Mouse (Mus musculus) cerebellum, adult 8-10 months (tissue): ENCODE results near the gene Wnt8b.
A peak's percentile ranks its signal among the peaks of the same experiment; 100 is the strongest.

ENCODE experiments used
- DNase-seq: peaks from one replicate; pipeline ENCODE4 v3.0.0; 2022

Wnt8b gene

GRCm38 (mm10) chr19:44513054-44513833, 20.0 kb downstream of the Wnt8b start:
- no peak for DNase-seq

DNA sequence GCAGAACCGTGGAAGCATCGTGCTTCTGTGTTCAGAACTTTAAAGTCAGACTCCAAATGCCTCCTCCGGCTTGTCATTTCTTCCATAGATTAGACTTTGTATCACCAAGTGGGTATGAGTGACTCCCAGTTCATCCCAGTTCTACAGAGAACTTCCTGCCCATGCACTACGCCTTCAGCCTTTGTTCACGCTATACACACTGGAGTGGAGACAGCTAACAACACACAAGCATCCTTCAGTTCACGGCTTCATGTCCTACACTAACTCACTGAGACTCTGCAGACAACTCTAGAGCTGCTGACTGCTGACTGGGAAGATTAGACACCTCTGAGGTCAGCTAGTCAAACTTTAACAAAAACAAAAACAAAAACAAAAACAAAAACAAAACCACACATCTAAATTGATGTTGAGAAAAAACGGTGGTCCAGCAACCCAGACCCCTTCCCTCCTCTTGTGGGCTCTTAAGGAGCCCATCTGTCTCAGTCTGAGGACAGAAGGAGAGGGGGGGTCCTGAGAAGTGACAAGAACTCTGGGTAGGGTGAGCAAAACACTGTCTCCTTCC, 20.7 kb downstream of the Wnt8b start:
- no peak for DNase-seq

DNA sequence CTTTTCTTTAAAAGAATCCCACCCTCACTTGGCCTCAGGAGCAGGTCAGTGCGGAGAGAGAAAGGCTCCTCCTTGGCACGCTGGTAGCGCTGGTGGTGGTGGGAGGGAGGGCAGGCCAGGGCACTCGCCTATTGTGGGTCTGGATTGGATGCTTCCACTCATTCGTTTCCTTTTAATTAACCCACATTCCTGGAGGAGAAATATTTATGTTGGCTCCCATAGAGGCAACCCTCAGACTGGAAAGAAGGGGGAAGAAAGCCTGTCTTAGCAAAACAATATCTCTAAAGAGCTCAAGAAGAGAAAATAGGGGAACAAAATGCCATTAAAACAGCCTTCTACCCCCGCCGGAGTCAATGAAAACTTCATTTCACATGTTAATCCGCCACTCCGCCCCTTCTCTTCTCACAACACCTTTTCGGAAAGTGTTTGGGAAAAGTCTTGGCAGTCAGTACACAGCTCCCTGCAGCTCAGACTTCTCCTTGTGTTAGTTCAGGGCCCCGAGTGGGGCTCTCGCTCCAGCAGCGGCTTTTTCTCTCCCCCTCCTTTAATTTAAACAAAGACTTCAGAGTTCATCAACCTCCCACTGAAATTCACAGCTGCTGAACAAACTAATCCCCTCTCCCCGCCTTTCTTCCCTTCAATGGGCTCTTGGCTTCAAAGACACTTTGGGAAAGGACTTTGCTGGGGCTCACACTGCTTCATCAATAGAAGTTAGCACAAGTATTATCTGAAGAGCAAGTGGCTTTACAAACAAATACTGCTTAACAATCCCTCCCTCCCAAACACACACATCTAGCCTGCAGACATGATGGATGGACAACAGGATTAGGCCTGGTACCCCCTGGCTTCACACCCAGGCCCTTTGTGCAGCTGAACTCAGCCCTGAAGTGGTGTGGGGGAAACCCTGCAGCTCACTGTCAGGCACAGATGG, 21.5 kb downstream of the Wnt8b start:
- no peak for DNase-seq

GRCm38 (mm10) chr19:44515769-44516168, 22.5 kb downstream of the Wnt8b start:
- DNase-seq = no peak

DNA sequence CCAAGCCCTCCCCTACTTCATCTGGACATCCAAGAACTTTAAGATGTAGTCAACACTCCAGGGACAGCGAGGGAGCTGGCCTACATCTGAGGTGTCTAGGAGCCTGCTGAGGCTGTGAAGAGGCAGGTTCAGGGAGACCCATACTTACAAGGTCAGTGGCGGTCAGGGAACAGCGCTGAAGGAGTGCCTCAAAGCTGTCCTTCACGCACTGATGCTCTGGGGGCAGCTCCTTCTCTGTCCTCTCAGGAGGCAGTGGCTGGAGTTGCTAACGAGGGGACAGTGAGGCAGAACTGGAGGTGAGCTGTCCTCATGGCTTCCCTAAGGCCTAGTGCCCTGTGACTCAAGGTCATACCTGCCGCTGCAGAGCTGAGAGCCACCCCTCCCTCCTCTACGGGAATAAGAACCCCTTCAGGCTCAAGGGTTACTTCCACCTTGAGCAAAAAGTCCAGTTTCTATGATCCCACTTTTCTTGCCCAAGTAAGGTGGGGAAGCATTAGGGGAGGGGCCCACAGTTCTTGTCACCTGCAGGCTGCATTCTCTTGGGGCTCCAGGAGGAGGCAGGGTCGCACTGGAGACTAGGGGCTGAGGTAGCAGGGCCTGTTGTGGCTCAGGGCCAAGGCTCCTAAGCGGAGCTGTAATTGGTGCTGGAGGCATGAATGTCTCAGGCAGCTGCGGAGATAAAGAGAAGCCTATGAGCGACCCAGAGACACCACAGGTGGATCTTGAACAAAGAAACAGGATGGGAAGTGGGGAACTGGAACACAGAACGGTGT, 24.9 kb downstream of the Wnt8b start:
- no peak for DNase-seq

GRCm38 (mm10) chr19:44519152-44519551, 25.9 kb downstream of the Wnt8b start:
- no peak for DNase-seq

DNA sequence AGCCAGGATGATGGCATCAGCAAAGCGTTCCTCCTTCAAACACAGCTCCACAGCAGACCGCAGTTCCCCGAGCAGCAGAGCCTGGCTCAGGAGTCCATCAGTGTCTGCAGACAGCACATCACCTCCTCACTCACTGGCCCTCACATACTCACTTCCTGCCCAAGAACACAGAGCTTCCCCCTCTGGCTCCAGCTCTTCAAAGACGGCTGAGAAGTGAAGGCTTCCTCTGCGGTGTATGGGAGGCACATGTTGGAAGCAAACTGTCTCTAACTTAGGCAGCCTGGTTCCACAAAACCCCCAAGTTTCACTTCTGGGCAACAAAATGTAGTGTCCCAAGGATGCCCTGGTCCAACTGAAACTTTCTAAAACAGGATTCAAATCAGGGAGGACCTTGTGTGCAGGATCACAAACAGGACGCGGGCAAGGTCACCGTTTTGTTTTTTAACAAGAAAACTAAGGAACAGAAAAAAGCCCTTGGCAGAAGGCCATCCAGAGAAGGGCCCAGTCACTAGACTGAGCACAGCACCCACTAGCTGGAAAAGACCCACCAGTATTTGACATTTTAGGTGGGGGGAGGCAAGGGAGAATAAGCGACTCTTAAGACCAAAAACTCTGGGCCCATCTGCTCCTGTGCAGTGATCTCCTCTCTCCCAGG, 32.4 kb downstream of the Wnt8b start:
- DNase-seq = no peak

GRCm38 (mm10) chr19:44530018-44530417, 36.7 kb downstream of the Wnt8b start:
- no peak for DNase-seq

GRCm38 (mm10) chr19:44535376-44535775, 42.1 kb downstream of the Wnt8b start:
- DNase-seq = no peak

DNA sequence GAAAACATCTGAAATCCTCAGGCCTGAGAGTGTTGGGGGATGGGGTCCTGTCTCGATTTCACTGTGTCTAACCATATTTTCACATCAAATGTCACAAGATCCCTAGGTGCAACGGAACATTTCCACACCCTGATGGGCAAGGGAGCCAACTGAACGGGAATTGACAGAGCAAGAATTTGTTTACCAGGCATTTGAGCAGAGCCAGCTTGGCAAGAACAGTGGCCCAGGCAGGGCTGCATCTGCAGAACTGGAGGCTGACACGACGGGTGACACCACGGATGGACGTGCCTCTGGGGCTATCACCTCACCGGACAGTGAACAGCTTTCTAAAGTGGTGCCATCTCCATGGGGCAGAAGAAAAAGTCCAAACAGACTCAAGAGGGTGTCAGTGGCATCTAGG, 44.1 kb downstream of the Wnt8b start:
- no peak for DNase-seq

GRCm38 (mm10) chr19:44542694-44543178, 49.5 kb downstream of the Wnt8b start:
- no peak for DNase-seq

- DNase-seq = no peak
These were observed 51.1 kb downstream of the Wnt8b start for GRCm38 (mm10) chr19:44544372-44544771.

DNA sequence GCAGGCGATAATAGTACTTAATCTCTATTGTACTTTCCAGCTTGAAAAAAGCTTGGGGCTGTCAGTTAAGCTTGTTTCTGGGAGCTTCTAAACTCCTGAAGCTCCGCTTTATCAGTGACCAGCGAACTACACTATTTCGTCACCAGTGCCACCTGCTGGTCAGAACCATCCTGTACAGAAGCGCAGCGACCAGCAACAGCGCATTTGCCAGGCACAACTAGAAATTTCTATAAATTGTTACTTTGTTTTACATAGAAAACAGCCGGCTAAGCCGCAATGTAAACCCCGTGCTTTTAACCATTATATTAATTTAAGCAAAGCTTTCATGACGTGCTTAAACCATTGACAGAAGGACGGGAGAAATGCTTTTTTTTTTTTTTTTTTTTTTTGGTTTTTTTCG, 51.5 kb downstream of the Wnt8b start:
- peak; percentile 71 for DNase-seq

DNA sequence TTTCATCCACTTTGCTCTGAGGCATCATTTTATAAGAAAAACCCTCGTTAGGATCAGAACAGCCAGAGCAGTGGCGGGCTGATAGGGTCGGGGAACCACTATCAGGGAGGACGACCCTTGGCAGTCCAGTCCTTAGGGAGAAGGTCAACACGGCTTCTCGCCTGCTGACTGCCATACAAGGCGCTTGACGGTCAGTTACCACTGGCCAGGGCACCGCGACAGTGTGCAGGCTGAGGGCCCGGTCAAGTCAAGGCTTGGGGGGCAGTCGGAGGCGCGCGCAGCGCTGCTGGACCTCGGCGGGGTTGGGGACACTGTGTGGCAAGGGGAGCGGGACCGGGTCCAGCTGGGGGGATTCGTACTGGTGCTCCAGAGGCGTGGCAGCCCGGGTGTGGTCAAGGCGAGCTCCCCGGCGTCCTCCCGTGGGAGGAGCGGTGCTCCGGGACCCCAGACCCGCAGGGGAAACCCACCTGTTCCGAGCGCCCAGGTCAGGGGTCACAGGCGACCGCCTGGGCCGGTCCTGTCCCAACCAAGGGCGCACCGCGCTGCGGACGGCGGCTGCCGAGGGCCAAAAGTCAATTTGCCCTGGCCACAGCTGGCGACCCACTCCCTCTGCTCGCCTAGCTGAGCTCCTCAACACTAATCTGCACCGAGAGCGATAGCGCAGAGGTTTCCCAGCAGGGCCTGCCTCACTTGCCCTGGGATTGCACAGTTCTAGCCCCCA, 52.2 kb downstream of the Wnt8b start, which contains the start of gene Sec31b:
Gene Sec31b (minus strand): TSS at position 544 of the 721 bp plus-strand sequence.
- DNase-seq = peak; percentile 33

DNA sequence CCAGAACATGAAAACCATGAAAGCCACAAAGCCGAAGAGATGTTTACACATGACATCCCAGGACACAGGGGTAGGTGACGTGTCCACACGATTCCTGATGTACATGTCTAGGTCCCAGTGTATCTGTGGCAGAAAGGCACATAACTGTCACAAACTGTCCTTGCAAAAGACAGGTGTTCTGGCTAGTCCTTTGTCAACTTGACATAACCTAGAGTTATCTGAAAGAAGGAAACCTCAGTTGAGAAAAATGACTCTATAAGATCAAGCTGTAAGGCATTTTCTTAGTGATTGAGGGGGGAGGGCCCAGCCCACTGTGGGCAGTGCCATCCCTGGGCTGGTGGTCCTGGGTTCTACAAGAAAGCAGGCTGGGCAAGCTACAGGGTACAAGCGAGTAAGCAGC, 59.5 kb downstream of the Wnt8b start, which contains the start of gene Gm20538:
Gene Gm20538 (minus strand): TSS at position 101 of the 400 bp plus-strand sequence.
- no peak for DNase-seq

DNA sequence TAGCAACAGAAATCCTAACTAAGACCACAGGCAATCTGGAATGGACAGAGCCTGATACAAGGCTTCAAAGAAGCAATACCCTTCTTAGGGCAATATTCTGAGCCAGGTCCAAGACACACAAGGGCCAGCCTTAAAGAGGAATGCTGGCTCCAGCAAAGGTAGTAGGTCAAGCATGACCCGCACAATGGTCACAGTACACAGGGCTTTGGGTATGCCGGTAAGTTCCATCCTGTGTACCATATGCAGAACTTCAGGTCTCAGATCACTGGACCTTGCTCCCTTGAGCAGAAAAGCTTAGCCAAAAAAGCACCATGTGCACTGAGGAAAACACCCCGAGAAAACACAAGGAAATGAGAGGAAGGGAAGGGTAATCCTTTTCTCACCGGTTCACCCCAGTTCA, 60.0 kb downstream of the Wnt8b start:
- no peak for DNase-seq

DNA sequence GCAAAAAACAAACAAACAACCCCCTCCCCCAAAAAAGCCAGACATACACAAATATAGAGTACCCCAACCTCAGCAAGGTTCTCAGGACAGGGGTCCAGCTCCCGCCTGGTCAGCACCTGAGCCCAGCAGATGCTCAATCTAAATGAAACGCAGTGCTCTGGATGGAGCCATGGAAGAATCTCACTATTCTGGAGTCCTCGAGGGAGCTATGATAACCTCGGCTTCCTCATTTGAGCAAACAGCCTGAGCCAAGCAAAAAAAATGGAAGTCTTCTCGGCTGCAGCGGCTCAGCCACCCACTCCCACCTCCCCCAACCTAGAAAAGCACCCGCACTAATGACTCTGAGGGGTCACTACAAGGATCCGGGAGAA, 61.2 kb downstream of the Wnt8b start:
- DNase-seq = no peak

- peak; percentile 95 for DNase-seq
These were observed 61.8 kb downstream of the Wnt8b start, which contains the start of gene Ndufb8 for GRCm38 (mm10) chr19:44554861-44555590. Gene Ndufb8 (minus strand): TSS chr19:44555440.

DNA sequence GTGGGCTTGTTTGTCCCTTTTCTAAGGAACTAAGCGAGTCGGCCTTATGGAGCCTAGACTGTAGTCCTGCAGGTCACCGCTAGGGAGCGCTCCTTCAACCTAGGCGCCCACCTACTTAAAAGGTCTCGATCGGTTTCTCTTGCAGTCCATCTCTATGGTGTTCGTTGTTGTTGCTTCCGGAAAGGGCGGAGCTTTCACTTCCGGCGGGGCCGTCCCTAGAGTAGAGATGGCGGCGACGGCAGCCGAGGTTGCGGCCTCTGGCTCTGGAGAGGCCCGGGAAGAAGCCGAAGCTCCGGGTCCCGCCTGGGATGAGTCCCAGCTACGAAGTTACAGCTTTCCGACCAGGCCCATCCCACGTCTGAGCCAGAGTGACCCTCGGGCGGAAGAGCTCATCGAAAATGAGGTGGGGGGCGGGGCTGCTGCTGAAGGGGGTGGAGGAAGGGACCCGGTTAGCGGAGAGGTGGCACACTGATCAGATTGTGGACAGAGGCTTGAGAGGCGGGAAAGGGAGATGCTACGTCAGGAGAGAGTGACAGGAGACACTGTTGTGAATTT, 69.5 kb downstream of the Wnt8b start, which contains the start of gene Hif1an:
Gene Hif1an (plus strand): TSS at position 199 of the 555 bp plus-strand sequence.
- DNase-seq = peak; percentile 96
